Mouse (Mus musculus) stomach, embryonic 16.5 days (tissue): ENCODE measurements around the gene Cmpk1. TPM values are rescaled to one million over a fixed set of nuclear protein-coding genes. Genes with fewer than 3 reads are reported as not detected.

Experiments
- ATAC-seq: fragments of 200-750 bp; cut with Nextera tagmentation; 2 replicates; pipeline ENCODE4 v1.8.0; 2017; ENCODE audit warnings: moderate number of reproducible peaks, moderate TSS enrichment; ENCODE audit not compliant: insufficient read depth, low FRiP score
- H3K27ac ChIP-seq: fragments of 300-500 bp; sonication (generic); 2 replicates; pipeline ENCODE4 v1.5.1; 2014; ENCODE audit warnings: low read length
- H3K27me3 ChIP-seq: fragments of 300-500 bp; sonication (generic); 2 replicates; pipeline ENCODE4 v1.6.1; 2014; ENCODE audit warnings: low read length, control low read depth, mixed read lengths; ENCODE audit not compliant: control insufficient read depth, insufficient read depth
- H3K36me3 ChIP-seq: fragments of 300-500 bp; sonication (generic); 2 replicates; pipeline ENCODE4 v1.6.1; 2014; ENCODE audit warnings: low read length; ENCODE audit not compliant: control insufficient read depth, insufficient read depth
- H3K4me1 ChIP-seq: fragments of 300-500 bp; sonication (generic); 2 replicates; pipeline ENCODE4 v1.6.1; 2014; ENCODE audit warnings: low read length, control low read depth, mixed read lengths; ENCODE audit not compliant: control insufficient read depth, insufficient read depth
- H3K4me2 ChIP-seq: fragments of 300-500 bp; sonication (generic); 2 replicates; pipeline ENCODE4 v1.6.1; 2014; ENCODE audit warnings: low read depth, low read length, mixed read lengths
- H3K4me3 ChIP-seq: fragments of 300-500 bp; sonication (generic); replicated peaks from 2 replicates; pipeline ENCODE4 v1.5.1; 2014; ENCODE audit warnings: mild to moderate bottlenecking, low read length
- H3K9ac ChIP-seq: fragments of 300-500 bp; sonication (generic); 2 replicates; pipeline ENCODE4 v1.6.1; 2014; ENCODE audit warnings: low read length
- H3K9me3 ChIP-seq: fragments of 300-500 bp; sonication (generic); replicated peaks from 2 replicates; pipeline ENCODE4 v1.6.1; 2016; ENCODE audit warnings: low read length, control low read depth; ENCODE audit not compliant: control insufficient read depth
- WGBS: fragments of 180-500 bp; shearing (Covaris S2); extraction: QIAGEN DNeasy Blood & Tissue Kit; methylation state at CpG from one replicate; pipeline ENCODE4 v1.1.7; 2014; 5-methylcytosine and 5-hydroxymethylcytosine counted together
- polyA plus RNA-seq: library from polyadenylated mRNA; unstranded; fragments of >200 nt; fragmentation: Nextera tagmentation; extraction: Ambion mirVana; gene quantifications from 2 replicates; pipeline ENCODE4 v1.2.1, GENCODE M21; 2015

Cmpk1 gene
- polyA plus RNA-seq, 1 experiment from 2014 or later, result 123 TPM

- Histone ChIP-seq H3K27me3 (peaks cover 4% of the 10 kb centered on the region; the same call in 1 of the 2 replicates), H3K36me3 (no peaks in the 10 kb centered on the region), H3K9me3 (no peaks in the 10 kb centered on the region), H3K4me2 (no peak overlapping the region), H3K9ac (no peak overlapping the region), H3K27ac (no peak overlapping the region), H3K4me1 (no peaks in the 10 kb centered on the region), H3K4me3 (no peak overlapping the region)
- WGBS, result 48% methylated on average over 3 of the region's 3 CpGs
- ATAC-seq, result no peak
Observed at GRCm38 (mm10) chr4:114938248-114938647, 48.8 kb downstream of the Cmpk1 start.

- no peak for ATAC-seq
- no peak overlapping the region for H3K4me2 ChIP-seq
- H3K4me1 ChIP-seq, result no peaks in the 10 kb centered on the region
- H3K27ac ChIP-seq, result no peak overlapping the region
- no peaks in the 10 kb centered on the region for H3K9me3 ChIP-seq
- no peak overlapping the region for H3K9ac ChIP-seq
- no peak overlapping the region for H3K4me3 ChIP-seq
- 65% methylated on average over 4 of the region's 4 CpGs for WGBS
- no peaks in the 10 kb centered on the region for H3K36me3 ChIP-seq
- H3K27me3 ChIP-seq, result peaks cover 4% of the 10 kb centered on the region; the same call in 1 of the 2 replicates
Observed at GRCm38 (mm10) chr4:114937459-114938047, 49.5 kb downstream of the Cmpk1 start.

- H3K27ac ChIP-seq, result no peak overlapping the region
- H3K9me3 ChIP-seq, result no peaks in the 10 kb centered on the region
- no peak for ATAC-seq
- H3K4me1 ChIP-seq, result no peaks in the 10 kb centered on the region
- no peak overlapping the region for H3K4me2 ChIP-seq
- WGBS, result 87% methylated on average over 6 of the region's 6 CpGs
- no peak overlapping the region for H3K4me3 ChIP-seq
- no peak overlapping the region for H3K9ac ChIP-seq
- H3K36me3 ChIP-seq, result no peaks in the 10 kb centered on the region
- peaks cover 16% of the 10 kb centered on the region for H3K27me3 ChIP-seq
Observed at GRCm38 (mm10) chr4:114934188-114934587, 52.9 kb downstream of the Cmpk1 start.

DNA sequence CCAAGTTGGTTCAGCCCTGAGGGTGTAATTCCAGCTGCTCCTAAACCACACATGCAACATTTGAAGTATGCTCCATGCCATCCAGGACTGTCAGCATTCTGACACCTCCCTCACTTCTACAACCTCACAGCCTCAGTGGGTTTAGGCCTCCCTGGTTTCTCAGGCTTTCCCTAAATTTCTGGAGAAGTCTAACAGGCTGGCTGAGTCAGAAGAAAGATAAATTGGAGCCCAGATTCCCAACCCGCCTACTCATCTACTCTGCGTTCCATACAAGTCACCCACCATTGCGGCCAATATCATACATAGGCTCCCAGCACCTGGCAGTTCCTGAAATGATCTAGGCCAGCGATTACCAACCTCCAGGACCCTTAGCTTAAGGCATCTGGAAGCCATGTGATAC, 54.3 kb downstream of the Cmpk1 start:
- Histone ChIP-seq H3K4me1 (no peaks in the 10 kb centered on the region), H3K4me2 (no peak overlapping the region), H3K9ac (no peak overlapping the region), H3K27ac (no peak overlapping the region), H3K27me3 (peaks cover 22% of the 10 kb centered on the region), H3K4me3 (no peak overlapping the region), H3K9me3 (no peaks in the 10 kb centered on the region), H3K36me3 (no peaks in the 10 kb centered on the region)
- no peak for ATAC-seq
- WGBS, result 87% methylated on average over 4 of the region's 4 CpGs

- peaks cover 58% of the 10 kb centered on the region for H3K27me3 ChIP-seq
- WGBS, result 46% methylated on average over 15 of the region's 15 CpGs
Observed at GRCm38 (mm10) chr4:114929155-114929554, 57.9 kb downstream of the Cmpk1 start.

DNA sequence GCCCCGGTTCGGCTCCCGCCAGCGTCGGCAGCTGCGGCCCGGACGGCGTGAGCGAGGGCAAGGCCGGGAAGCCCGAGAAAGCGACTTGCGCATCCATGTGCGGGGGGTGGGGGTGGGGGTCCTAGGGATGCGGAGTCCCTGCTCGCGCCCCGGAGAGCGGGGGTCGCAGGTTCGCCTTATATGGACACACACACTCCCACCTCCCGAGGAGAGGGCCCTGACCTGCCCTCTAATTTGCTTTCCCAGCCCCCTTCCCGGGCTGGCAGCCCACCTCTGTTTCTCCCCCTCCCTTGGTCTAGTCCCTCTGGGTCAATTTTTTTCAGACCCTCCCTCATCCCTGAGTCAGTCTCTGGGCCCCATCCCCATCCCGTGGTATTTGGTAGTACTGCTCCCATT, 61.1 kb downstream of the Cmpk1 start, which contains the start of gene Foxe3:
TSS of gene Foxe3 (minus strand) at position 97 of the 396 bp plus-strand sequence.
- Histone ChIP-seq H3K27ac (no peak within 1 kb of the TSS), H3K4me2 (peak within 1 kb of the TSS; percentile 73), H3K9ac (peak within 1 kb of the TSS; percentile 16; the same call in 1 of the 2 replicates), H3K4me1 (0 out of 2 replicates have a peak, but pooled peaks cover 10% of the 10 kb centered on the region), H3K36me3 (no peaks in the 10 kb centered on the region), H3K27me3 (peaks cover 80% of the 10 kb centered on the region), H3K4me3 (peak within 1 kb of the TSS; percentile 47), H3K9me3 (no peaks in the 10 kb centered on the region)
- 2% methylated on average over 25 of the region's 25 CpGs for WGBS
- no peak for ATAC-seq

More at GRCm38 (mm10) chr4:114929155-114929554, 57.9 kb downstream of the Cmpk1 start:
- Histone ChIP-seq H3K9ac (no peak overlapping the region), H3K4me2 (no peak overlapping the region), H3K4me3 (no peak overlapping the region), H3K4me1 (0 out of 2 replicates have a peak, but pooled peaks cover 10% of the 10 kb centered on the region), H3K36me3 (no peaks in the 10 kb centered on the region), H3K9me3 (no peaks in the 10 kb centered on the region), H3K27ac (no peak overlapping the region)
- no peak for ATAC-seq

GRCm38 (mm10) chr4:114924971-114925916, 61.8 kb downstream of the Cmpk1 start:
- H3K27me3 ChIP-seq, result peaks cover 75% of the 10 kb centered on the region
- no peaks in the 10 kb centered on the region for H3K36me3 ChIP-seq
- H3K4me1 ChIP-seq, result 0 out of 2 replicates have a peak, but pooled peaks cover 10% of the 10 kb centered on the region
- ATAC-seq, result peak; percentile 53; the same call in 1 of the 2 replicates
- no peaks in the 10 kb centered on the region for H3K9me3 ChIP-seq
- peak overlapping the region; percentile 73 for H3K4me2 ChIP-seq
- H3K4me3 ChIP-seq, result peak overlapping the region; percentile 47
- H3K9ac ChIP-seq, result peak overlapping the region; percentile 16; the same call in 1 of the 2 replicates
- H3K27ac ChIP-seq, result no peak overlapping the region
- under 1% methylated on average over 111 of the region's 125 CpGs for WGBS

DNA sequence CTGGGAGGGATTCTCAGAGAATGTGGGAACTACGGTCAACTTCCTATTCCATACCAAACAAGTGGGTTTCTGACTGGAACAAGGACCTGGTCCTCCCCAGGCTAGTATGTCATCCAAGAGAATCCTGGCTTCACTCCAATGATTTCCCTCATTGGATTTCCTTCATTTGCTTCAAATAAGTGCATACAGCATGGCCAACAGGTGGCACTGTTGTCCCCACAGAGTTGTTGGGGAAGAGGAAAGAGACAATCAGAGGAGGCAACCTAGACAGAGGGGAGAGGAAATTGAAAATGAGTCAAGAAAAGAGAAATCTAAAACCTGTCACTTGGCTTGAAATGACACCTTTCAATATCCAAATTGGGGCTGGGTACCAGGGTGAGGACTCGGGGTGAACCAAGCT, 70.0 kb downstream of the Cmpk1 start:
- ATAC-seq, result no peak
- no peak overlapping the region for H3K27ac ChIP-seq
- H3K9me3 ChIP-seq, result no peaks in the 10 kb centered on the region
- H3K9ac ChIP-seq, result no peak overlapping the region
- H3K27me3 ChIP-seq, result peaks cover 58% of the 10 kb centered on the region
- no peaks in the 10 kb centered on the region for H3K36me3 ChIP-seq
- H3K4me2 ChIP-seq, result no peak overlapping the region
- WGBS, result 38% methylated on average over 2 of the region's 2 CpGs
- H3K4me3 ChIP-seq, result no peak overlapping the region
- H3K4me1 ChIP-seq, result no peaks in the 10 kb centered on the region

- ATAC-seq, result no peak
- Histone ChIP-seq H3K36me3 (no peaks in the 10 kb centered on the region), H3K4me2 (no peak overlapping the region), H3K9me3 (no peaks in the 10 kb centered on the region), H3K27me3 (peaks cover 65% of the 10 kb centered on the region), H3K9ac (no peak overlapping the region), H3K4me3 (no peak overlapping the region), H3K4me1 (no peaks in the 10 kb centered on the region), H3K27ac (no peak overlapping the region)
- 49% methylated on average over 4 of the region's 4 CpGs for whole genome bisulfite sequencing
Observed at GRCm38 (mm10) chr4:114916056-114916455, 71.0 kb downstream of the Cmpk1 start.
